Mouse (Mus musculus) cerebellum, adult (tissue): ENCODE measurements around the gene Acot6.
"Not testable (repeated sequence)": the region's sequence is repeated elsewhere in the genome, so short reads cannot be mapped to it uniquely, and the experiment has no call there.

ENCODE experiments used
- ATAC-seq: cut with Nextera tagmentation; 2 replicates; pipeline ENCODE4 v1.9.2; 2017; ENCODE audit warnings: mild to moderate bottlenecking, moderate library complexity, mixed read lengths; ENCODE audit not compliant: insufficient number of reproducible peaks, low FRiP score, low TSS enrichment

Gene Acot6

DNA sequence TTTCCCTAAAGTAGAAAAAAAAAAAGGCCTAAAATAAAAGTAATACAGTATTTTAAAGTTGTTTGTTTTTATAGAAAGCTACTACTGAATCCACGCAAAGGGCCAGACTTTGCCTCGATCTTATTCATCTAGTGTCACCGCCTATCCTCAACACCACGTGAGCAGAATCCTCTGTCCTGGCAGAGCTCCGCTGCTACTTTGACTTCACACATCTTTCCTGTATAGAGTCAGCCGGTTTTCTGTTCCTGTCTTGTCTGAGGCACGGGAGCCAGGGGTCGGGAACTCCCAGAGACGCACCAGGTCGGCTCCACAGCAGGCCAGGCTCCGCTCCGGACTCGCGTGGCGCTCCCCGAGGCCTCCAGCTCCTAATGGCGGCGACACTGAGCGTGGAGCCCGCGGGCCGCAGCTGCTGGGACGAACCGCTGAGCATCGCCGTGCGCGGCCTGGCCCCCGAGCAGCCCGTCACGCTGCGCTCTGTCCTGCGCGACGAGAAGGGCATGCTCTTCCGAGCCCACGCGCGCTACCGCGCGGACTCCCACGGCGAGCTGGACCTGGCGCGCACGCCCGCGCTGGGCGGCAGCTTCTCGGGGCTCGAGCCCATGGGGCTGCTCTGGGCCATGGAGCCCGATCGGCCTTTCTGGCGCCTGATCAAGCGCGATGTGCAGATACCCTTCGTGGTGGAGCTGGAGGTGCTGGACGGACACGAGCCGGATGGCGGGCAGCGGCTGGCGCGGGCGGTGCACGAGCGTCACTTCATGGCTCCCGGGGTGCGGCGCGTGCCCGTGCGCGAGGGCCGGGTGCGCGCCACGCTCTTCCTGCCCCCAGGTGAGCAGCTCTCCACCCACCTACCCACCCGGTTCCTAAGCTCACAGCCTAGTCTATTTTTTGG, at the start of gene Acot6:
TSS of gene Acot6 (plus strand) at position 51 of the 889 bp plus-strand sequence.
- peak; percentile 49; the same call in 1 of the 2 replicates for ATAC-seq

DNA sequence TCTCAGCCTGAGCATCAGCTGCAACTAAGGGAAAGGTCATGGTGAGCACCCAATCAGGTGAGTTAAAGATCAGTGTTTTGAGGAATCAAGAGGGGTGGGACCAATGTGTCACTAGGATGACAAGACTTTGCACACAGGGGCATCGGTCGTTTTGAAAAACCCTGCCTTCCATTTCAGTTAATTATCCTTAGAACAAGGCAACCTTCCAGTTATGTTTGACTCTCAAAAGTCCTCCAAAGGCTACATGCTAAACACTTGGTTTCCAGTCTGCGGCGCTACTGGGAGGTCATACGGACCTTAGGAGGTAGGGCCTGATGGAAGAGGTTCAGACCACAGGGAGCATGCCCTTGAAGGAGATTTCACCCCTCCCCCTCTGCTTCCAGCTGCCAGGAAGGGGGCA, 49.7 kb upstream of the Acot6 start:
- not testable (repeated sequence) for ATAC-seq

DNA sequence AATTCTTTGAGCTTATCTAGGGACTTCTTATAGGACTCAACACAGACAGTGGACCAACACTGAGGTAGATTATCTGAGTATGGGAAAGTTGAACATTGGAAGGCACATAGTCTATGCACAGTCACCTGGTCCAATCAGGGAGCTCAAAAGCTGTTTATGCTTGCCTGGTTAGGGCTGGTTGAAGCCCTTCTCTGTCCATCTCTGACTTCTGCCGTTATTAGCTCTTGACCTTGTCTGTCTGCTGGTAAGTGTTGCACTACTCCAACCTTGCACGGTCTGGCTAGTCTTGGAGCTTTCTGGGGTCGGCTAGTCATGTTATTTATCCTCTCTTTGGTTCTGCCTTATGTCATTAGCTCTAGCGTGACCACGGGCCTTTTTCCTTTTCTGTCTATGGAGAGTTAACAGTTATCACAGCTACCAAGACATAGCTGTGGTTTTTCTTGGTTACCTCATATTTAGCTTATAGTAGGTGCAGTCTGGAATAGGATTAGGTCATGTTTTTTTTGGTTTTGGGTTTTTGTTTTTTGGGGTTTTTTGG, 48.4 kb upstream of the Acot6 start, which contains the start of gene Acot3:
TSS of gene Acot3 (plus strand) at position 208 of the 538 bp plus-strand sequence.
- ATAC-seq, result no peak

DNA sequence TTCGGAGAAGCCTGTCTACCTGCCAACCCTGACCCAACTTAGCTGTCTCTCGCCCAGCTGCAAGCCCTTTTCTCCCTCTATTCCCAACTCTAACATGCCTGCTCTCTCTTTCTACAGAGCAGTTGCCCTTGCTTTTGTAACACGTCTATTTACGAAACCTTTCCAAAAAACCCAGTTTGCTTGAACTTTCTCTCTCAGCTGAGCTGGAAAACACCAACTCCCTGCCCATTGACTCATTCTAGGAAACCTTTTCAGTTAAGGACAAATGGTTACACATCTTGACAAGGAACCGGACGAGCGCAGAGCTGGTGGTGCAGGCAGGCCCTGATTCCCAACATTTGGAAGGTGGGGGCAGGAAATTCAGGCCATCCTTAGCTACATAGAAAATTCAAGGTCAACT, 47.8 kb upstream of the Acot6 start:
- no peak for ATAC-seq

DNA sequence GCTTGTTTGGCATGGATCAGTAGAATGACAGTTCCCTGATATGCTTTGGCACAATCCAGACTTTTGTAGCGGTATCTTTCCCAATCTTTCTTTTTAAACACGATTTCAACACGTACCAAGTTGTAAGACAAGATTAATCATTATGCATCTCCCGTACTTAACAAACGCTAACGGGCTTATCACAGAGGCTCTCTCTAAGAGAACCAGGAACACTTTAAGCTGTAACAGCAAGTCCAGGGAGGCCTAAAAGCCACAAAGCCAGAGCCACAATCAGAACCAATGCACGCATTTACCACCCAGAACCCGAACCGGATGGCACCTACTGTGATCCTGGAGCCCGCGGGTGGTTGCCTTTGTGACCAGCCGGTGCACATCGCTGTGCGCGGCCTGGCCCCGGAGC, 47.3 kb upstream of the Acot6 start:
- ATAC-seq, result peak; percentile 36; the same call in 1 of the 2 replicates

DNA sequence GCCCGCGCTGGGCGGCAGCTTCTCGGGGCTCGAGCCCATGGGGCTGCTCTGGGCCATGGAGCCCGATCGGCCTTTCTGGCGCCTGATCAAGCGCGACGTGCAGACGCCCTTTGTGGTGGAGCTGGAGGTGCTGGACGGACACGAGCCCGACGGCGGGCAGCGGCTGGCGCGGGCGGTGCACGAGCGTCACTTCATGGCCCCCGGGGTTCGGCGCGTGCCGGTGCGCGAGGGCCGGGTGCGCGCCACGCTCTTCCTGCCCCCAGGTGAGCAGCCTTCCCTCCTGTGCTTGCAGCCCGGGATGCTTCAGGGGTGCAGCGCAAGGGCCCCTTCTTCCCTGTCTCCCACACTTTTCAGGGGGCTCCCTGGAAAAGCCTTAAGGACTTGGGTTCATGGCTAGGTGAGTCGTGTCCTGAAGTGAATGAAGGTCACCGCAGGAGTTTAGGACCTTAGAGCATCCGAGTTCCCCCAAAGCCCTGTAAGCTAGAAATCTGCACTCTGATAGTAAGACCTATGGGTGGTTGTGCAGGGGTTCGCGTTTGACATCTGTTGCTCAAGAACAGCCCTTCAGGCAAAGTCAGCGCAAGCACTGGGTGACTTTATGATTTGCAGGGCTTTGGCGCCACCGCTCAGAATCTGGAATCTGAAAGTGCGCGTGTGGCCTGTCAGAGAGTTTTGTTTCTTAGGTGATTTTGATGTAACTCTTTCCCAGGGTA, 46.6 kb upstream of the Acot6 start:
- ATAC-seq, result no peak

DNA sequence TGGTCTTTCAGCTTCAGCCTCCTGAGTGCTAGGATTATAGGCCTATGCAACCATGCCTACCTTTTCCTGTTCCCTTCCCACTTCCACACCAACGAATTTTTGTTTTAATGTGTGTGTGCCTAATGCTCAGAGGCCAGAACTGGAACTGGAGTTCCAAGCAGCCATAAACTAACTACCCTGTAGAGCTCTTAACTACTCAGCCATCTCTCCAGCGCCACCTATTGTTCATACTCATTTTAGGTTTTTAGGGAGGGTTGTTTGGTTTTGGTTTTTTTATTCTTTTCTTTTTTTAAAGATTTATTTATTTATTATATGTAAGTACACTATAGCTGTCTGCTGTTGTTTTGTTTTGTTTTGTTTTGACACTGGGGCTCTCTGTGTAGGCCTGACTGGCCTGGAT, 39.5 kb upstream of the Acot6 start:
- no peak for ATAC-seq

DNA sequence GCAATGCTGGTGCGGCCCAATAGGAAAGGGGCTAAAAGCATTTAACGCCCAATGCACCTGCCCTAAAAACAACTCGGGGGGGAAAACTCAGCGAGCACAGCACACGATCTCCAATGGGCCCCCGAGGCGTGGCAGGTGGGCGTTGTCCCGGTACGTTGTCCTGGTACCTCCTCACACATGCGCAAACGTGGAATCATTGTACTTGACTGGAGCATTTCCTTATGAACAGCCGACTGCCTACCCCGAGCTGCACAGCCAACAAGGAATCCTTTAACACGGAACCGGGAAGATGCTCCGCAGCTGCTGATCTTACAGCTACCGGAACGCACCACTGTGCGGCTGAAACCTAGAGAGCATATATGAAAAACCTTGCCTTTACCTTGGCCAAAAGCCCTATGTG, 38.1 kb upstream of the Acot6 start:
- ATAC-seq, result no peak

DNA sequence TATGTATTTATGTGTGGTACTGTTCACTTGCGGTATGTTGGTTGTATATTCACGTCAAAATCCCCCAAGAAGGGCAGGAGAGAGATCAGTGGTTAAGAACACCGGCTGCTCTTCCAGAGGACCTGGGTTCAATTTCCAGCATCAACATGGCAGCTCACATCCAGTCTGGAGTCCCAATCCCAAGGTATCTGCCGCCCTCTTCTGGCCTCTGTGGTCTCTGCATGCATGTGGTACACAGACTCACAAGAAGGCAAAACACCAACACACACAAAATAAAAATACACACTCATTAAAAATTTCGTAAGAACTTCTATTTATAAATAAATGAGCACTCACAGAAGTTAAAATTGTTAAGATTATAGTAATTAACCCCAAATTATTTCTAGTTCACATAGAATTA, 37.2 kb upstream of the Acot6 start:
- no peak for ATAC-seq

DNA sequence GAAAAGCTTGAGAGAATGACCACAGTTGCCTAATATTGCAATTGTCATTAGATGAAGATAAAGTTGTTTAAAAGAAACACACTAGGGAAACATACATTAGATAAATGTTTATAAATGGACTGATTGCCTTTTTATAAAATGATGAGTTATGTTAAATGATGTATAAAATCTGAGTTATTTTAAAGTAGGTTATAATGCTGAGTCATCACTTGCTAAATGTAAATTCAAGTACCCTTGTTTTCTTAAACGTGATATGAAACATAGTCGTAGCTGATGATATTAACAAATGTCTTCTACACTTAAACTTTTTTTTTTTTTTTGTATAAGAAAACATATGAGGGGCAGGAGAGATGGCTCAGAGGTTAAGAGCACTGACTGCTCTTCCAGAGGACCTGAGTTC, 36.6 kb upstream of the Acot6 start:
- ATAC-seq, result no peak

DNA sequence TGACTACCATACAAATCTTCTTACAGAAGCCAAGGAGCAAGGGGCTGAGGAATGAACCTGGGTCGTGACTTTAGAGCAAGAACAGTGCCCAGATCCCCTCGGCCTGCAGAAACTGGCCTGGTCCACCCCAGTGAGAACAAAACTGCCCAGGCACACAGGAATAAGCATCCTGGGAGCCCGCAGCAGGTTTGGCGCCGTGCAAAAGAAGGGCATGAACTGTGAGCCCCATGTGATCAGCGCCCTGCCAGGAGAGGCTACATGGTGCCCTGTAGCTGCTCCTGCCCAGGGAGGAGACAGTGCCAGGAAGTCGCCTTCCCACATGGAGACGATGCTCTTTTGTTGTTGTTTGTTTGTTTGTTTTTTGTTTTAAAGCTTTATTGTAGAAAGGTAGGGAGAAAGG, 35.8 kb upstream of the Acot6 start:
- no peak for ATAC-seq

DNA sequence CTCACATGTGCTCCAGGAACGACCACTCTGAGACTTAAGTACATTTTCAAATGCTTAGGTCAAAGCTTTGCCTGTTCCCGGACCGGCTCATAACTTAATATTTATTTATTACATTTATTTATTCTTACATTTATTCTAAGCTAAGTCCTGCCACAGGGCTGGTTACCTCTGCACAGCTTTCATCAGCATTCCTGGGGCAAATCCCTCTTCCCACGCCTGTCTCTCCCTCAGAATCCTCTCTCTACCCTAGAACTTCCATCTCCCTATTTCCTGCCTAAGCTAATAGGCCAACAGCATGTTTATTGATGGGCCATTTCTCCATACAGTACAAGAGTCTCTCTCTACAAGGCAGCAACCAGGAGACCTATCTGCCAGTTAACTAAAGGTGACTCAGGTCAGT, 32.7 kb upstream of the Acot6 start:
- ATAC-seq, result no peak

DNA sequence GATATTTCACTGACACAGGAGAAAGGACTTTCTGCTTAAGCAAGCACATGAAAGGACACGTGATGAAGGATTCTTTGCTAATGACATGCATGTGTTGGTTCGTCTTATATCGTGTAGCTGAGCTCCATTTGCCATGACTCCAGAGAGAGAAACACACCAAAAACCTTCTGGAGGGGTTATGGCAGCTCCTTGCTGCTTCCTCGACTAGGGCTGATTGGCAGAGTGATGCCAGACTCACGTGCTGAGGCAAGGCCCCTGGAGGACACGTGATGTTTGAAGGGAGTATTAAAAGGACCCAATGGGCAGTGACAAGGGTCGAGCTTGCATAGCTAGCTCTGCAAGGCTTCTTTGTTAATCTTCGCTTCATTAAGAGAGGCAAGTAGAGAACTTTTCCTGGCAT, 32.2 kb upstream of the Acot6 start:
- no peak for ATAC-seq

DNA sequence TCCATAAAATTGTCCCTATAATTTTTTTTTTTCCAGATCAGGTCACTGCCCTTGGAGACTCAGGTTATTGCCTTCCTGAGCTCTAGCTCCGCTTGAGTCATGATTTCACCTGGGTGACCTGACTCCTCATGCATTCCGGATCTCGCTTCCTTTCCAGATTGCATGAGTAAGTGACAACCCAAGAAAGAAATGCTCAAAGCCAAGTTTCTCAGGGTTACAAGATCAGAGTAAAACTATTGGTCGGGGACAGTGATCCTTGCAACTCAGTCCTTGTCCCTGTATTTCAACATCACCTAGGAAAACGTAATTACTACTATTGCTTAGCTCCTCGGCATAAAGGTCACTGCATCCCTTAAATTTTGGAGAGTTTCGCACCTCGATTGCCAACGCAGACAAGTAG, 31.5 kb upstream of the Acot6 start, which contains the start of gene Acot5:
TSS of gene Acot5 (plus strand) at position 340 of the 400 bp plus-strand sequence.
- ATAC-seq, result no peak

DNA sequence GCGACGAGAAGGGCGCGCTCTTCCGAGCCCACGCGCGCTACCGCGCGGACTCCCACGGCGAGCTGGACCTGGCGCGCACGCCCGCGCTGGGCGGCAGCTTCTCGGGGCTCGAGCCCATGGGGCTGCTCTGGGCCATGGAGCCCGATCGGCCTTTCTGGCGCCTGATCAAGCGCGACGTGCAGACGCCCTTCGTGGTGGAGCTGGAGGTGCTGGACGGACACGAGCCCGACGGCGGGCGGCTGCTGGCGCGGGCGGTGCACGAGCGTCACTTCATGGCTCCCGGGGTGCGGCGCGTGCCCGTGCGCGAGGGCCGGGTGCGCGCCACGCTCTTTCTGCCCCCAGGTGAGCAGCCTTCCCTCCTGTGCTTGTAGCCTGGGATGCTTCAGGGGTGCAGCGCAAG, 30.9 kb upstream of the Acot6 start:
- not testable (repeated sequence) for ATAC-seq

DNA sequence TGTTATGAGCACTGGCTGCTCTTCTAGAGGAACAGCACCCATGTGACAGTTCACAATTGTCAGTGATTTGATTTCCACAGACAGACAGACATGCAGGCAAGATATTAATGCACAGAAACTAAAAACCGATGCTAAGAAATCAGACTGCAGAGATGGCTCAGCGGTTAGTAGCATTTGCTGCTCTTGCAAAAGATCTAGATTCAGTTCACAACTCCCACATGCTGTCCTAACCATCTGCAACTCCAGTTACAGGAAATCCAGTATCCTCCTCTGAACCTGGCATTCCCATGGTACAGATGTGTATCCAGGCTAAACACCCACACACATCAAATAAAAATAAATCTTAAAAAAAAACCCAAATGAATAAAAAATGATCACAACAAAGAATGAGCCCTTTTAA, 28.8 kb upstream of the Acot6 start:
- ATAC-seq, result no peak

DNA sequence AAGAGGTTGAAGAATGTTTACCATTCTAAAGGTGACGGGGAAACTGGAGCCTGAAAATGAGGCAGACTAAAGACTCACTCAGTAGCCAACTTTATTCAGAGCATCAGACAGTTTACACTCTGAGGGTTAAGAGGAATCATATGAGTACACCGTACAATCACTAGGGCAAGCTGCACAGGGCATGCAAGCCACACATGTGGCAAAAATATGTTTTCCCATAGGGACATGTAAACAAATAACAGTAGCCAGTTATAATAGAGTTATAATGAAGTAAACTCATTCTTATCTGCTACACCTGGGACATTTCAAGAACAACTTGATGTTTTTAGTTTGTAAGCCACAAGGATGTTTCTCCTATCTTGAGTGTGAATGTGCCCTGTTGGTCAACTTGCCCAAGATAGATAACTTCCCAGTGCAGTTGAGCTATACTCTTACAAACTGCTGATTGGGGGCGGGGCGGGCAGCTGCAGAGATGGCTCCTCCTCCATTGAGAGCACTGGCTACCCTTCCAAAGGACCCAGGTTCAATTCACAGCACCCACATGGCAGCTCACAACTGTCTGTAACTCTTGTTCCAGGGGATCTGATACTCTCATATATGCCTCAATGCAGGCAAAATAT, 23.0 kb upstream of the Acot6 start:
- no peak for ATAC-seq

DNA sequence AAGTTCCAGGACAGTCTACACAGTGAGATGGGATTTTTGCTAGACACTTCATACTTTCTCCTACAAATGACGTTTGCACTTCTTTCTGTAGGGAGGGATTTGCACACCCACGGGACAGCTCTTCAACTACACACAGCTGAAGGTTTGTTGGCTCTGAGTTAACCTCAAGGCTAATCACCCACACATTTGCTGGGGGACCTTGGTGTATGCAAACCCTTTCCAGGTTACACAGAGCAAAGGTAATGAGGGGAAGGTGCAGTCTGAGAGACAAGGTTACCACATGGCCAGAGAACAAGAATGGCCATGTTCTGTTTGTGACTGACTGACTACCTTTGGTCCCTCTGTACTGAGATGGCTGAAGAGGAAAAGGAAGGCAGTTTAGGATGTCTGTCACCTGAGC, 16.6 kb upstream of the Acot6 start:
- no peak for ATAC-seq

DNA sequence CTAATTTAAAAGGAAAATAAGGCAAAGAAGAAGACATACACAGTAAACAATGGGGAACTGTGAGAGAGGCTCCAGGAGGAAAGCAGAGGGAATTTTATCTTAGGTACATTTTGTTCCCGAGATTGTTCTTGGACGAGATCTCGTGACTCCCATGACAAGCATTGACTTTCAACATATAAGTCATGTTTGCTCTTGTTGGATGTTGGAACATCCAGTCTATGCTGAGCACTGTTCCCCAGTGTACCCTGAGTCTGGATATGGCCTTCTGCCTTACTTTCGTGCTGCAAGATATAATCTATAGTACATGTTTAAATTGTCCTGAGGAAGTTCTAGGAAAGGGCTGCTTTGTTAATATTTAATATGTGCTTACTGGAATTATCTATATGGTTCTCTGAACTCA, 15.9 kb upstream of the Acot6 start:
- no peak for ATAC-seq

DNA sequence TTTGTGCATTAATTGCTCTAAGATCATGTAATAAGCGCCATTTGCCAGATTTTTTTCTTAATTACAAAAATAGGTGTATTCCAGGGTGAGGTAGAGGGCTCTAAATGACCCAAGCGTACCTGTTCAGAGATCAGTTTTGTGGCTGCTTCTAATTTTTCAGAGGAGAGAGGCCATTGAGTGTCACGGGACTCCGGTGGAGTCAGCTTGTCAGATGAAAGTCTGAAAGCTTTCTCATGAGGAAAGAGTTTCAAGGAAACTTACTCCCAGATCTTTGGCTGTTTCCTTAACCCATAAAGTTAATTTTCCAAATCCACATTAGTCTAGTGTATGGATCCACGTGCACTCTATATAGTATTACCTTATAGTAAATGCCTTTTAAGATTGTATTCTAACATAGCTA, 5.8 kb upstream of the Acot6 start:
- ATAC-seq, result not testable (repeated sequence)

DNA sequence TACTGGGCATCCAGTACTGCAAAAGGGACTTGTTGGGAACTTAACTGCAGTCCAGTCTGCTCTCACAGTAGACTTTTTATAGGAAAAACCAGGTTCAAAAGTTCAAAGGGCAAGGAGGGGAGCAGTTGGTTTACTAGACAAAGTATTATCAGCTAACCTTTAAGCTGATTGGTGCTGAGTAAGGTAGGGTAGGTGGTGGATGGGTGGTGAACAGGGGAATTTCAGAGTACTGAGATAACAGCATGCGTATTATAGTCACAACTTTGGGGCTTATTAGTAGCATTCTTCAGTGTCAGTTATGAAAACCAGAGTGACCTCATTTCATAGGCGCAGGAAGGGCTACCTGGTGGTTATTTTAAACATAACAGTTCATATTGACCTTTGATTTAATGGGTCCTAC, 849 bp upstream of the Acot6 start:
- ATAC-seq, result no peak
